Mouse (Mus musculus) heart, embryonic 11.5 days (tissue): ENCODE results near the gene Rap2a. TPM values are rescaled to one million over a fixed set of nuclear protein-coding genes. Genes with fewer than 3 reads are reported as not detected.

Experiments
- ATAC-seq: fragments of 200-750 bp; cut with Nextera tagmentation; replicated peaks from 2 replicates; pipeline ENCODE4 v1.8.0; 2017; ENCODE audit warnings: moderate library complexity; ENCODE audit not compliant: insufficient number of reproducible peaks, low FRiP score, low TSS enrichment
- H3K27ac ChIP-seq: fragments of 300-500 bp; sonication (generic); 2 replicates; pipeline ENCODE4 v1.5.1; 2014; ENCODE audit warnings: mild to moderate bottlenecking, low read depth, low read length
- H3K27me3 ChIP-seq: fragments of 300-500 bp; sonication (generic); 2 replicates; pipeline ENCODE4 v1.6.1; 2014; ENCODE audit warnings: mild to moderate bottlenecking, low read length, mixed read lengths; ENCODE audit not compliant: control insufficient read depth, insufficient read depth
- H3K36me3 ChIP-seq: fragments of 300-500 bp; sonication (generic); 2 replicates; pipeline ENCODE4 v1.6.1; 2014; ENCODE audit warnings: mild to moderate bottlenecking, low read length, moderate library complexity, mixed read lengths; ENCODE audit not compliant: control insufficient read depth, insufficient read depth
- H3K4me1 ChIP-seq: fragments of 300-500 bp; sonication (generic); 2 replicates; pipeline ENCODE4 v1.6.1; 2014; ENCODE audit warnings: low read length; ENCODE audit not compliant: control insufficient read depth, insufficient read depth
- H3K4me2 ChIP-seq: fragments of 300-500 bp; sonication (generic); 2 replicates; pipeline ENCODE4 v1.6.1; 2014; ENCODE audit warnings: mild to moderate bottlenecking, moderate library complexity
- H3K4me3 ChIP-seq: fragments of 300-500 bp; sonication (generic); 2 replicates; pipeline ENCODE4 v1.5.1; 2014; ENCODE audit warnings: low read depth, low read length
- H3K9ac ChIP-seq: fragments of 300-500 bp; sonication (generic); 2 replicates; pipeline ENCODE4 v1.6.1; 2014; ENCODE audit warnings: mild to moderate bottlenecking, low read depth, low read length, moderate library complexity
- H3K9me3 ChIP-seq: fragments of 300-500 bp; sonication (generic); replicated peaks from 2 replicates; pipeline ENCODE4 v1.6.1; 2016; ENCODE audit warnings: low read length; ENCODE audit not compliant: control insufficient read depth
- WGBS: fragments of 180-500 bp; shearing (Covaris S2); extraction: QIAGEN DNeasy Blood & Tissue Kit; methylation state at CpG from one replicate; pipeline ENCODE4 v1.1.7; 2014; ENCODE audit not compliant: insufficient replicate concordance; 5-methylcytosine and 5-hydroxymethylcytosine counted together
- polyA plus RNA-seq: library from polyadenylated mRNA; unstranded; fragments of >200 nt; fragmentation: Nextera tagmentation; extraction: Ambion mirVana; gene quantifications from 2 replicates; pipeline ENCODE4 v1.2.1, GENCODE M21; 2014

Rap2a gene
- polyA plus RNA-seq, 1 experiment from 2014 or later = 13.8 TPM

- Histone ChIP-seq H3K27ac (no peak overlapping the region), H3K36me3 (no peaks in the 10 kb centered on the region), H3K4me2 (no peak overlapping the region), H3K9ac (no peak overlapping the region), H3K4me1 (no peaks in the 10 kb centered on the region), H3K9me3 (no peaks in the 10 kb centered on the region), H3K27me3 (no peaks in the 10 kb centered on the region), H3K4me3 (no peak overlapping the region)
- ATAC-seq = no peak
- 79% methylated on average over 3 of the region's 3 CpGs for WGBS
Measured at GRCm38 (mm10) chr14:120463938-120464727, 14.1 kb upstream of the Rap2a start.

- no peak overlapping the region for H3K4me2 ChIP-seq
- H3K27ac ChIP-seq = no peak overlapping the region
- no peaks in the 10 kb centered on the region for H3K4me1 ChIP-seq
- H3K9me3 ChIP-seq = no peaks in the 10 kb centered on the region
- no peaks in the 10 kb centered on the region for H3K27me3 ChIP-seq
- WGBS = 61% methylated on average over 4 of the region's 4 CpGs
- H3K4me3 ChIP-seq = no peak overlapping the region
- no peaks in the 10 kb centered on the region for H3K36me3 ChIP-seq
- H3K9ac ChIP-seq = no peak overlapping the region
- ATAC-seq = no peak
Measured at GRCm38 (mm10) chr14:120466816-120467215, 11.4 kb upstream of the Rap2a start.

- Histone ChIP-seq H3K27ac (no peak overlapping the region), H3K9ac (no peak overlapping the region), H3K4me2 (no peak overlapping the region), H3K4me1 (no peaks in the 10 kb centered on the region), H3K27me3 (no peaks in the 10 kb centered on the region), H3K4me3 (no peak overlapping the region), H3K9me3 (no peaks in the 10 kb centered on the region), H3K36me3 (no peaks in the 10 kb centered on the region)
- no peak for ATAC-seq
- WGBS = 80% methylated on average over 14 of the region's 14 CpGs
Measured at GRCm38 (mm10) chr14:120469126-120469790, 9.0 kb upstream of the Rap2a start.

GRCm38 (mm10) chr14:120476186-120476697 is 2.0 kb upstream of the Rap2a start:
- Histone ChIP-seq H3K27ac (no peak overlapping the region), H3K4me3 (no peak overlapping the region), H3K4me2 (peak overlapping the region; percentile 68; the same call in 1 of the 2 replicates), H3K4me1 (no peaks in the 10 kb centered on the region), H3K36me3 (no peaks in the 10 kb centered on the region), H3K27me3 (no peaks in the 10 kb centered on the region), H3K9me3 (no peaks in the 10 kb centered on the region), H3K9ac (no peak overlapping the region)
- ATAC-seq = no peak
- 71% methylated on average over 7 of the region's 7 CpGs for WGBS

- WGBS = under 1% methylated on average over 46 of the region's 46 CpGs
- peak; percentile 95 for ATAC-seq
Measured at GRCm38 (mm10) chr14:120477288-120477981, 809 bp upstream of the Rap2a start.

GRCm38 (mm10) chr14:120478641-120479341 is 547 bp downstream of the Rap2a start:
- 1% methylated on average over 52 of the region's 62 CpGs for WGBS
- H3K4me3 ChIP-seq = peak overlapping the region; percentile 51
- no peaks in the 10 kb centered on the region for H3K9me3 ChIP-seq
- H3K9ac ChIP-seq = peak overlapping the region; percentile 72
- no peaks in the 10 kb centered on the region for H3K27me3 ChIP-seq
- peak; percentile 19 for ATAC-seq
- H3K4me2 ChIP-seq = peak overlapping the region; percentile 68
- peak overlapping the region; percentile 94 for H3K27ac ChIP-seq
- H3K36me3 ChIP-seq = no peaks in the 10 kb centered on the region; the same call in 1 of the 2 replicates
- H3K4me1 ChIP-seq = no peaks in the 10 kb centered on the region

More at GRCm38 (mm10) chr14:120477288-120477981, 809 bp upstream of the Rap2a start:
- Histone ChIP-seq H3K4me1 (no peaks in the 10 kb centered on the region), H3K4me2 (peak overlapping the region; percentile 68), H3K9ac (peak overlapping the region; percentile 72), H3K9me3 (no peaks in the 10 kb centered on the region), H3K27ac (peak overlapping the region; percentile 94), H3K27me3 (no peaks in the 10 kb centered on the region), H3K36me3 (no peaks in the 10 kb centered on the region; the same call in 1 of the 2 replicates), H3K4me3 (peak overlapping the region; percentile 51)

- no peak overlapping the region for H3K9ac ChIP-seq
- no peaks in the 10 kb centered on the region for H3K9me3 ChIP-seq
- WGBS = 72% methylated on average over 8 of the region's 8 CpGs
- H3K36me3 ChIP-seq = no peaks in the 10 kb centered on the region; the same call in 1 of the 2 replicates
- peak overlapping the region; percentile 51 for H3K4me3 ChIP-seq
- H3K4me1 ChIP-seq = no peaks in the 10 kb centered on the region
- peak overlapping the region; percentile 46 for H3K4me2 ChIP-seq
- no peak overlapping the region for H3K27ac ChIP-seq
- H3K27me3 ChIP-seq = no peaks in the 10 kb centered on the region
- ATAC-seq = no peak
Measured at GRCm38 (mm10) chr14:120480341-120480900, 2.2 kb downstream of the Rap2a start.
